Mouse (Mus musculus): ENCODE results near the gene Tbcd. TPM values are rescaled to one million over a fixed set of nuclear protein-coding genes. Genes with fewer than 3 reads are reported as not detected.

Tbcd gene
- total RNA-seq (2012; rRNA removed) = 68.6 and 70.6 TPM in 2 replicates

DNA sequence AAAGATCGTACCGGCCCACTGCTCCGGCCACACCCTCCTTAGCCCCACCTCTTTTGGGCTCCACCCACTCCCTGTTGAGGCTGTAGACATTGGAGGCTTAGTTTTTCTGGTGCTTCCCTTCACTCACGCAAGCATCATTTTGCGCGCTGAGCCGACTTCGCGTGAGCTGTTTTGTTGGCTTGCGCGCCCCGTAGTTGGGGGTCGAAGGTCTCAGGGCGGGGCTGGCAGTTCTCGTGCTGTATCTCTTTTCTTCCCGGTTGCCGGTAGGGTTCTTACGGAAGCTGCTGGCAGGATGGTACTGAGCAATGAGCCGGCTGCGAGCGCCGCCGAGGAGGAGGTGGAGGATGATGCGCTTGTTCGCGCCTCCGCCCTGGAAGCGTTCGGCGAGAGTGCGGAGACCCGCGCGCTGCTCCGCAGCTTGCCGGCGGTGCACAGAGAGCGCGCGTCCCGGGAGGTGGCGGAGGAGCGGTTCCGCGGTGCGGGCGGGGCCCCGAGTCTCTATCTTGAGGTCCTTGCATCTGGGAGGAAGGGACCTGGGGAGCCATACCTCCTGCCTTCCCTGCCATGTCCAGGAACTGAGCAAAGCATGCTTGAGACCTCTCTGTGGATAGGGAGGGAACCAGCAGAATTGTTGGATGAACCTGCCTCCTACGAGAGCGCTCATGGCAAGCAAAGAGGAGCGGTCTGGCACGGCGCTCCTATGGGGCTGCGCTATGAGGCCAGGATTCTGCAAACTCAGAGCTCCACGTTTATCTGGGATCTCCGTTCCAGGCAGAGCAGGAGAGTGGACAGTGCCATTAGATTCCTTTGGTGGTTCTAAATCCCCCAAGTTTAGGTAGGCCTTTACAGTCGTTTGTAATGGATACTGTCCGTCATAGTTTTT is at the start of gene Tbcd:
Tbcd (plus strand) TSS at position 197 of the 883 bp plus-strand sequence.
- peak within 1 kb of the TSS; percentile 81 for H3K9ac ChIP-seq (ENCODE audit: insufficient read depth, low read depth, low read length, poor library complexity, severe bottlenecking)
- H3K4me3 ChIP-seq (ENCODE audit: insufficient read depth in 1 of 2, low read depth in 1 of 2, low read length in 2 of 2, poor library complexity in 1 of 2, severe bottlenecking in 1 of 2) = peak within 1 kb of the TSS; percentile 87 to 99
- TF ChIP-seq ZC3H11A (IDR thresholded peaks at IDR 0.05; ENCODE audit: borderline replicate concordance, low read depth, low read length) (no peak), CHD2 (IDR thresholded peaks at IDR 0.05; ENCODE audit: low read depth, low read length) (peak; percentile 74; the same call in 1 of the 2 replicates), MAFK (IDR thresholded peaks at IDR 0.05; ENCODE audit: insufficient read depth, low read depth, low read length) (0 out of 2 replicates have a peak, but pooled peaks have one; percentile 13), HCFC1 (IDR thresholded peaks at IDR 0.05; ENCODE audit: borderline replicate concordance, insufficient read depth, low read length) (peak; percentile 79)
- DNase-seq (ENCODE audit: low read depth, low spot score) = peak; percentile 94
- H3K9me3 ChIP-seq (ENCODE audit: control insufficient read depth, insufficient read depth, low read depth, low read length) = no peaks in the 10 kb centered on the region
- peaks cover 2 to 4% of the 10 kb centered on the region in 2 experiments; a peak in 3 of 4 replicates for H3K4me1 ChIP-seq (ENCODE audit: control insufficient read depth in 2 of 2, insufficient read depth in 2 of 2, low read length in 2 of 2, poor library complexity in 1 of 2)
- no peak within 1 kb of the TSS; the same call in 1 of the 2 replicates for H3K27ac ChIP-seq (ENCODE audit: insufficient read depth, low read depth, low read length, poor library complexity, severe bottlenecking)
- in situ Hi-C loops (cut with MboI; ENCODE audit: low sequenced_read_pairs in 2 of 2, unreplicated experiment in 2 of 2) = no loop called here
- H3K36me3 ChIP-seq (ENCODE audit: control insufficient read depth, insufficient read depth, low read length, poor library complexity, severe bottlenecking) = peaks cover 5% of the 10 kb centered on the region; the same call in 1 of the 2 replicates

DNA sequence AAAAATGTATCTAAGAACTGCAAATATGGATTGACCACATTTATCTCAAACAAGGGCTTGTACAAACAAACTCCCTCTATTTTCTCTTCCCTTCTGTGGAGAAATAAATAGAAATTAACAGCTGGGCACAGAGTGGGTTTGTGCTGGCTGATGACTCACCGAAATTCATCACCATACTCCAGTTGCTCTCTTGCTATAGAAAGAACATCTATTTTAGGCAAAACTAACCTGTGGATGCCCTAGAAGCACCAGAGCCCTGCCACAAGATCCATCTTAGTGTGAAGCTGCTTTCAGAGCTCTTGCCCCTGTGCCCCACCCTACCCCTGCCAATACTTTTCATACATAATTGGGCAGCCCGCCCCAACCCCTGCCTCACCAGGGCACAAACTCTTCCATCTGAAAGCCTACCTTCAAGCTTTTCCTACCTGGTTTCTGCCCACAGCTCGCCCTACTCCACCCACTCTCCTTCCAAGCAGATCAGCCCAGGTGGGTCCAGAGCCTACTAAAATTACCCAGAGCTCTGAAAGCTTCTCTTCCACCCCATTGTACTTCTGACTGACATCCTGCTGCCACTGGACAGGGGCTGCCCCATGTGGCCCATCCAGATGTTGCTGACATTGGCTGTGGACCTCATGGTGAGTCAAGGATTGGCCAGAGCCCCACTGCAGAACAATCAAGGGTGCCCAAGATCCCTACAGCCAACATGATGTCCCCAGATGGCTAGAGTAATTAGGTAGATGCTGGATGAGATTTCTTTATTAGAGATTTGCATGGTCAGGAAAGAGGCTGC is 44.2 kb upstream of the Tbcd start:
- TF ChIP-seq HCFC1 (IDR thresholded peaks at IDR 0.05; ENCODE audit: borderline replicate concordance, insufficient read depth, low read length) (no peak), ZC3H11A (IDR thresholded peaks at IDR 0.05; ENCODE audit: borderline replicate concordance, low read depth, low read length) (no peak), ZNF384 (IDR thresholded peaks at IDR 0.05; ENCODE audit: low read depth, low read length) (no peak), CHD2 (IDR thresholded peaks at IDR 0.05; ENCODE audit: low read depth, low read length) (no peak), MAFK (IDR thresholded peaks at IDR 0.05; ENCODE audit: insufficient read depth, low read depth, low read length) (no peak)
- H3K4me1 ChIP-seq (ENCODE audit: control insufficient read depth in 2 of 2, insufficient read depth in 2 of 2, low read length in 2 of 2, poor library complexity in 1 of 2) = no peaks in the 10 kb centered on the region
- in situ Hi-C loops (cut with MboI; ENCODE audit: low sequenced_read_pairs in 2 of 2, unreplicated experiment in 2 of 2) = no loop called here
- no peak overlapping the region for H3K9ac ChIP-seq (ENCODE audit: insufficient read depth, low read depth, low read length, poor library complexity, severe bottlenecking)
- H3K27ac ChIP-seq (ENCODE audit: insufficient read depth, low read depth, low read length, poor library complexity, severe bottlenecking) = no peak overlapping the region
- H3K9me3 ChIP-seq (ENCODE audit: control insufficient read depth, insufficient read depth, low read depth, low read length) = no peaks in the 10 kb centered on the region
- no peak overlapping the region for H3K4me3 ChIP-seq (ENCODE audit: insufficient read depth in 1 of 2, low read depth in 1 of 2, low read length in 2 of 2, poor library complexity in 1 of 2, severe bottlenecking in 1 of 2)
- no peak for DNase-seq (ENCODE audit: low read depth, low spot score)
- no peaks in the 10 kb centered on the region for H3K36me3 ChIP-seq (ENCODE audit: control insufficient read depth, insufficient read depth, low read length, poor library complexity, severe bottlenecking)

DNA sequence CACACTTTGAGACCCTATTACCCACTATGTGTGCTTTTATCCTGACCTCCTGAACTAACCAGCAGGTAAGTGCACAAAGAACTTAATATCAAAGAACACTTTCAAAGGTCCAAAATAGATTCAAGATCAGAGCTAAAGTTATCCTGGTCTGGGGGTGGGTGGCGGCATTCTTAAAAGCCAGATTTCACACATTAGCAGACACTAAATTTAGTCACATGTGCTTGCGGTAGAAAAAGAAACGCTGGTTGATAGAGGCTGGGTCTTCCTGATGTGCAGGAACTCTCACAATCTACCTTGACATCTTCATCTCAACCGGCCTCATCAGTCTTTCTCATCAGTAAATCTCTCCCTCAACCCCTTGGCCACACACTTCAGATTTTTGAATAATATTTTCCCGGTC is 37.0 kb upstream of the Tbcd start:
- H3K36me3 ChIP-seq (ENCODE audit: control insufficient read depth, insufficient read depth, low read length, poor library complexity, severe bottlenecking) = no peaks in the 10 kb centered on the region
- in situ Hi-C loops (cut with MboI; ENCODE audit: low sequenced_read_pairs in 2 of 2, unreplicated experiment in 2 of 2) = no loop called here
- TF ChIP-seq ZNF384 (IDR thresholded peaks at IDR 0.05; ENCODE audit: low read depth, low read length) (no peak), HCFC1 (IDR thresholded peaks at IDR 0.05; ENCODE audit: borderline replicate concordance, insufficient read depth, low read length) (no peak), MAFK (IDR thresholded peaks at IDR 0.05; ENCODE audit: insufficient read depth, low read depth, low read length) (no peak), CHD2 (IDR thresholded peaks at IDR 0.05; ENCODE audit: low read depth, low read length) (no peak), ZC3H11A (IDR thresholded peaks at IDR 0.05; ENCODE audit: borderline replicate concordance, low read depth, low read length) (no peak)
- H3K9me3 ChIP-seq (ENCODE audit: control insufficient read depth, insufficient read depth, low read depth, low read length) = no peaks in the 10 kb centered on the region
- DNase-seq (ENCODE audit: low read depth, low spot score) = no peak
- H3K27ac ChIP-seq (ENCODE audit: insufficient read depth, low read depth, low read length, poor library complexity, severe bottlenecking) = no peak overlapping the region
- no peaks in the 10 kb centered on the region for H3K4me1 ChIP-seq (ENCODE audit: control insufficient read depth in 2 of 2, insufficient read depth in 2 of 2, low read length in 2 of 2, poor library complexity in 1 of 2)
- H3K9ac ChIP-seq (ENCODE audit: insufficient read depth, low read depth, low read length, poor library complexity, severe bottlenecking) = no peak overlapping the region
- H3K4me3 ChIP-seq (ENCODE audit: insufficient read depth in 1 of 2, low read depth in 1 of 2, low read length in 2 of 2, poor library complexity in 1 of 2, severe bottlenecking in 1 of 2) = no peak overlapping the region

DNA sequence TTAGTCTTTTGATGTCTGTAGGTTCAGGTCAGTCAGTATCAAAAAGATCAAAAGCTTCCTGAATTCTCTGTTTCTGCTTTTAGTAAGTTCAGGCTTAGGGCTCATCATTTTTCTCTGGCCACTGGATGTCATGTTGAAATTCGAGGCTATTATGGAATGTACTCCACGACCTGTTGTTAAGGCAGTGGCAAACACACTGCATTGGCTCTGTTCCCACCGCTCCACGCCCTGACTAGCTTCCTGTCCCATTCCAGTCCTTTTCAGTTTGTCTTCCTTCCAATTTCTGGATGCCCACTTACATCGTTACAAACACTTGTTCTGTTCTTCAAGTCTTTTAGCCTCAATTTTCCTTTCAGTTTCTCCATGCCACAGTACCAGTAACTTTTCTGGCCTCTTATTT is 36.4 kb upstream of the Tbcd start:
- in situ Hi-C loops (cut with MboI; ENCODE audit: low sequenced_read_pairs in 2 of 2, unreplicated experiment in 2 of 2) = no loop called here
- Histone ChIP-seq H3K4me3 (ENCODE audit: insufficient read depth in 1 of 2, low read depth in 1 of 2, low read length in 2 of 2, poor library complexity in 1 of 2, severe bottlenecking in 1 of 2) (no peak overlapping the region), H3K4me1 (ENCODE audit: control insufficient read depth in 2 of 2, insufficient read depth in 2 of 2, low read length in 2 of 2, poor library complexity in 1 of 2) (no peaks in the 10 kb centered on the region), H3K9me3 (ENCODE audit: control insufficient read depth, insufficient read depth, low read depth, low read length) (no peaks in the 10 kb centered on the region), H3K36me3 (ENCODE audit: control insufficient read depth, insufficient read depth, low read length, poor library complexity, severe bottlenecking) (no peaks in the 10 kb centered on the region), H3K27ac (ENCODE audit: insufficient read depth, low read depth, low read length, poor library complexity, severe bottlenecking) (no peak overlapping the region), H3K9ac (ENCODE audit: insufficient read depth, low read depth, low read length, poor library complexity, severe bottlenecking) (no peak overlapping the region)
- TF ChIP-seq ZNF384 (IDR thresholded peaks at IDR 0.05; ENCODE audit: low read depth, low read length) (no peak), MAFK (IDR thresholded peaks at IDR 0.05; ENCODE audit: insufficient read depth, low read depth, low read length) (no peak), ZC3H11A (IDR thresholded peaks at IDR 0.05; ENCODE audit: borderline replicate concordance, low read depth, low read length) (no peak), CHD2 (IDR thresholded peaks at IDR 0.05; ENCODE audit: low read depth, low read length) (no peak), HCFC1 (IDR thresholded peaks at IDR 0.05; ENCODE audit: borderline replicate concordance, insufficient read depth, low read length) (no peak)
- DNase-seq (ENCODE audit: low read depth, low spot score) = no peak

All from ES-E14 (cell line).